Mouse (Mus musculus): ENCODE data around the gene Zbed3. TPM values are rescaled to one million over a fixed set of nuclear protein-coding genes. Genes with fewer than 3 reads are reported as not detected.

Gene Zbed3
- polyA plus RNA-seq (2015; fragmentation: Nextera tagmentation; extraction: Ambion mirVana): 77.8 and 84.1 TPM in 2 replicates

GRCm38 (mm10) chr13:95323400-95323799 lies at the start of gene Zbed3:
Gene Zbed3 (plus strand): TSS chr13:95323612.
- H3K36me3 ChIP-seq: no peaks in the 10 kb centered on the region
- H3K4me2 ChIP-seq: peak within 1 kb of the TSS; percentile 70
- no peaks in the 10 kb centered on the region for H3K9me3 ChIP-seq (replicated peaks)
- H3K27ac ChIP-seq: peak within 1 kb of the TSS; percentile 99
- no peaks in the 10 kb centered on the region for H3K27me3 ChIP-seq
- ATAC-seq (replicated peaks; ENCODE audit: low FRiP score): no peak
- 94% methylated on average over 6 of the region's 6 CpGs for WGBS
- peak within 1 kb of the TSS; percentile 77 for H3K9ac ChIP-seq
- peaks cover 44% of the 10 kb centered on the region for H3K4me1 ChIP-seq
- H3K4me3 ChIP-seq (replicated peaks): peak within 1 kb of the TSS; percentile 67

- Histone ChIP-seq H3K36me3 (no peaks in the 10 kb centered on the region), H3K27me3 (no peaks in the 10 kb centered on the region), H3K27ac (no peak overlapping the region), H3K4me2 (no peak overlapping the region), H3K4me1 (peaks cover 12% of the 10 kb centered on the region; the same call in 1 of the 2 replicates), H3K9ac (no peak overlapping the region), H3K4me3 (replicated peaks) (no peak overlapping the region), H3K9me3 (replicated peaks) (no peaks in the 10 kb centered on the region)
- ATAC-seq (replicated peaks; ENCODE audit: low FRiP score): no peak
- 73% methylated on average over 4 of the region's 4 CpGs for WGBS
Measured at GRCm38 (mm10) chr13:95278426-95279025, 44.9 kb upstream of the Zbed3 start.

- no peaks in the 10 kb centered on the region for H3K27me3 ChIP-seq
- ATAC-seq (replicated peaks; ENCODE audit: low FRiP score): peak; percentile 74
- WGBS: 21% methylated on average over 6 of the region's 7 CpGs
Measured at GRCm38 (mm10) chr13:95281740-95282673, 41.4 kb upstream of the Zbed3 start.

GRCm38 (mm10) chr13:95286989-95287388 lies 36.4 kb upstream of the Zbed3 start:
- Histone ChIP-seq H3K4me1 (peaks cover 6% of the 10 kb centered on the region; the same call in 1 of the 2 replicates), H3K9ac (no peak overlapping the region), H3K36me3 (no peaks in the 10 kb centered on the region), H3K4me2 (no peak overlapping the region), H3K4me3 (replicated peaks) (no peak overlapping the region), H3K9me3 (replicated peaks) (no peaks in the 10 kb centered on the region), H3K27ac (no peak overlapping the region), H3K27me3 (no peaks in the 10 kb centered on the region)
- ATAC-seq (replicated peaks; ENCODE audit: low FRiP score): peak; percentile 80
- 3% methylated on average over 7 of the region's 7 CpGs for WGBS

More at GRCm38 (mm10) chr13:95281740-95282673, 41.4 kb upstream of the Zbed3 start:
- peaks cover 12% of the 10 kb centered on the region; the same call in 1 of the 2 replicates for H3K4me1 ChIP-seq
- H3K36me3 ChIP-seq: no peaks in the 10 kb centered on the region
- H3K9ac ChIP-seq: no peak overlapping the region
- peak overlapping the region; percentile 61 for H3K27ac ChIP-seq
- H3K4me2 ChIP-seq: no peak overlapping the region
- no peaks in the 10 kb centered on the region for H3K9me3 ChIP-seq (replicated peaks)
- no peak overlapping the region for H3K4me3 ChIP-seq (replicated peaks)

DNA sequence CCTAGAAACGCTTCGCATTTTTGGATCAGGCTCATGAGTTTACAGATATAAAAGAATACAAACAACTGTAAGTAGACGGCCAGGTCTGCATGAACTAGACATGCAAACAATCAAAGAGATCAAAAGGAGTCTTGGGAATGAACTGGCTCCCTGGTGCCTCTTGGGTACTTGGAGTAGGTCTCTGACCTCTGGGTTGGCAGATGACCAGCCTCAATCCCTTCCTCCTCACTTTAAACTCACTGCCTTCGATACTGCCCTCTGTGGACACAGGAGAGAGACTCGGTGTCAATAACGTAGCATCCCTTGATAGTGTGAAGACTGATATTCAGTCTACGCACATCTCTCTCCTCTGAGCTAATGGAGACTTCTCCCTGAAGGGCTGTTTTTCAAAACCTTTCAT lies 35.4 kb upstream of the Zbed3 start:
- Histone ChIP-seq H3K27ac (no peak overlapping the region), H3K9me3 (replicated peaks) (no peaks in the 10 kb centered on the region), H3K27me3 (no peaks in the 10 kb centered on the region), H3K36me3 (no peaks in the 10 kb centered on the region), H3K4me1 (peaks cover 3% of the 10 kb centered on the region; the same call in 1 of the 2 replicates), H3K4me3 (replicated peaks) (no peak overlapping the region), H3K4me2 (no peak overlapping the region), H3K9ac (no peak overlapping the region)
- WGBS: 73% methylated on average over 7 of the region's 7 CpGs
- ATAC-seq (replicated peaks; ENCODE audit: low FRiP score): no peak

- Histone ChIP-seq H3K9me3 (replicated peaks) (no peaks in the 10 kb centered on the region), H3K27ac (no peak overlapping the region), H3K27me3 (no peaks in the 10 kb centered on the region), H3K36me3 (no peaks in the 10 kb centered on the region), H3K4me1 (peaks cover 3% of the 10 kb centered on the region; the same call in 1 of the 2 replicates), H3K4me2 (no peak overlapping the region), H3K9ac (no peak overlapping the region), H3K4me3 (replicated peaks) (no peak overlapping the region)
- WGBS: 86% methylated on average over 4 of the region's 4 CpGs
- ATAC-seq (replicated peaks; ENCODE audit: low FRiP score): no peak
Measured at GRCm38 (mm10) chr13:95291983-95292382, 31.4 kb upstream of the Zbed3 start.

GRCm38 (mm10) chr13:95299956-95300355 lies 23.5 kb upstream of the Zbed3 start:
- no peaks in the 10 kb centered on the region for H3K4me1 ChIP-seq
- no peak overlapping the region for H3K4me3 ChIP-seq (replicated peaks)
- no peaks in the 10 kb centered on the region for H3K9me3 ChIP-seq (replicated peaks)
- no peak overlapping the region for H3K27ac ChIP-seq
- no peaks in the 10 kb centered on the region for H3K27me3 ChIP-seq
- no peak for ATAC-seq (replicated peaks; ENCODE audit: low FRiP score)
- no peaks in the 10 kb centered on the region for H3K36me3 ChIP-seq
- H3K4me2 ChIP-seq: no peak overlapping the region
- H3K9ac ChIP-seq: no peak overlapping the region
- WGBS: 75% methylated on average over 3 of the region's 3 CpGs

DNA sequence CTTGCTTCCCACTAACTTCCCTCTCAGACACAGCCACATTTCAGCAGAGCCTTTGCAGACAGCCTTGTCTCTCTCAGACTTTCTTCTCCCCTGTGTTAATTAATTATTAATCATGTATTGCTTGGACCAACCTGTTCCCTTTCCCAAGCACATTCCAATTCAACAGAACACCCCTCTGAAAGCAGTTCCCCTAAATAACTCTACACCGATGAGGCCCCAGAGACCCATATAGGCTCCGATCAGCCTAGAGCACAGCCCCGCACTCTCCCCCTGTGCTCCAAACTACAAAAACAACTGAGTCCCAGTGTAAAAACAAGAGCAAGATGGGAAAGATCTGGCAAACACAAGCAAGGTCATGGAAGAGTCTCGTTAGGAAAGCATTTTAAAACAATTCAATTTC lies 16.8 kb upstream of the Zbed3 start:
- 0 out of 2 replicates have a peak overlapping the region, but pooled peaks have one; percentile 38 for H3K4me2 ChIP-seq
- H3K9me3 ChIP-seq (replicated peaks): no peaks in the 10 kb centered on the region
- peaks cover 12% of the 10 kb centered on the region for H3K4me1 ChIP-seq
- H3K4me3 ChIP-seq (replicated peaks): no peak overlapping the region
- no peak overlapping the region for H3K9ac ChIP-seq
- WGBS: 36% methylated on average over 4 of the region's 4 CpGs
- H3K27me3 ChIP-seq: no peaks in the 10 kb centered on the region
- H3K36me3 ChIP-seq: no peaks in the 10 kb centered on the region
- H3K27ac ChIP-seq: peak overlapping the region; percentile 69
- peak; percentile 74; the same call in 1 of the 2 replicates for ATAC-seq (replicated peaks; ENCODE audit: low FRiP score)

- H3K27me3 ChIP-seq: no peaks in the 10 kb centered on the region
- peak overlapping the region; percentile 38; the same call in 1 of the 2 replicates for H3K4me2 ChIP-seq
- no peak; the same call in 1 of the 2 replicates for ATAC-seq (replicated peaks; ENCODE audit: low FRiP score)
- 59% methylated on average over 8 of the region's 8 CpGs for WGBS
- no peaks in the 10 kb centered on the region for H3K36me3 ChIP-seq
- no peak overlapping the region for H3K9ac ChIP-seq
- peaks cover 12% of the 10 kb centered on the region for H3K4me1 ChIP-seq
- H3K9me3 ChIP-seq (replicated peaks): no peaks in the 10 kb centered on the region
- H3K4me3 ChIP-seq (replicated peaks): no peak overlapping the region
- H3K27ac ChIP-seq: peak overlapping the region; percentile 69
Measured at GRCm38 (mm10) chr13:95307100-95307655, 16.2 kb upstream of the Zbed3 start.

- Histone ChIP-seq H3K27ac (no peak overlapping the region), H3K4me1 (peaks cover 4% of the 10 kb centered on the region), H3K4me3 (replicated peaks) (no peak overlapping the region), H3K9ac (no peak overlapping the region), H3K9me3 (replicated peaks) (no peaks in the 10 kb centered on the region), H3K4me2 (no peak overlapping the region), H3K36me3 (no peaks in the 10 kb centered on the region), H3K27me3 (no peaks in the 10 kb centered on the region)
- 85% methylated on average over 6 of the region's 6 CpGs for WGBS
- ATAC-seq (replicated peaks; ENCODE audit: low FRiP score): no peak
Measured at GRCm38 (mm10) chr13:95312016-95312415, 11.4 kb upstream of the Zbed3 start.

DNA sequence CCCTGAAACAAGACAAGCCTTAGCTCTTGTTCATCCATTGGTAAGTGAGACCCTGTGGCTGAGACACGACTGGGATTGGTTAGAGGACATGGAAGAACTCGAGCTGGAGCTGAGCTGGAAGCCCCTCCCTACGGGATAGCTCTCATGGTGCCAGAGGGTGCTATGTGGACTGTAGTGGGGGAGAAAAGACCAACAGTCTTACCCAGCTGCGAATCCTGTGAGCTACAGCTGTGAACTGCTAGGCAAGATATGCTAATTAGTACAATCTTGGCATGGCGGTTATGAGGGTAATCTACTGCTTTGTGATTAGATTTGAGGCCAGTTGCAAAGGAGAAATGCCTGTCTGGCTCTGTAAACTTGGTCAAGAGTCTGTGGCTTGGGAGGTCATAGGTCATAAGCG lies 4.3 kb upstream of the Zbed3 start:
- no peak for ATAC-seq (replicated peaks; ENCODE audit: low FRiP score)
- WGBS: 67% methylated on average over 6 of the region's 6 CpGs
- H3K27ac ChIP-seq: peak overlapping the region; percentile 89

GRCm38 (mm10) chr13:95320451-95320850 lies 3.0 kb upstream of the Zbed3 start:
- Histone ChIP-seq H3K27me3 (no peaks in the 10 kb centered on the region), H3K27ac (peak overlapping the region; percentile 89), H3K4me2 (0 out of 2 replicates have a peak overlapping the region, but pooled peaks have one; percentile 14), H3K4me1 (peaks cover 21% of the 10 kb centered on the region), H3K9me3 (replicated peaks) (no peaks in the 10 kb centered on the region), H3K4me3 (replicated peaks) (no peak overlapping the region), H3K9ac (no peak overlapping the region), H3K36me3 (no peaks in the 10 kb centered on the region)
- WGBS: 18% methylated on average over 4 of the region's 4 CpGs
- ATAC-seq (replicated peaks; ENCODE audit: low FRiP score): no peak

More for the DNA sequence above, 4.3 kb upstream of the Zbed3 start:
- no peak overlapping the region for H3K4me2 ChIP-seq
- no peaks in the 10 kb centered on the region for H3K9me3 ChIP-seq (replicated peaks)
- no peak overlapping the region for H3K9ac ChIP-seq
- no peaks in the 10 kb centered on the region for H3K36me3 ChIP-seq
- no peaks in the 10 kb centered on the region for H3K27me3 ChIP-seq
- H3K4me1 ChIP-seq: peaks cover 21% of the 10 kb centered on the region
- no peak overlapping the region for H3K4me3 ChIP-seq (replicated peaks)

All from kidney, embryonic 15.5 days (tissue).